Mouse (Mus musculus) lung, postnatal 10 days (tissue): ENCODE results near the gene Scn1a.

ENCODE experiments used
- DNase-seq: peaks from one replicate; pipeline ENCODE4 v3.0.0; 2021

Gene Scn1a

GRCm38 (mm10) chr2:66440711-66441110 lies at the start of gene Scn1a:
Gene Scn1a (minus strand): TSS chr2:66440840.
- DNase-seq, result no peak

- DNase-seq, result no peak
Measured at GRCm38 (mm10) chr2:66478395-66478794, 37.8 kb upstream of the Scn1a start.

- peak; percentile 7 for DNase-seq
Measured at GRCm38 (mm10) chr2:66473181-66473822, 32.7 kb upstream of the Scn1a start.

GRCm38 (mm10) chr2:66465484-66465883 lies 24.8 kb upstream of the Scn1a start:
- DNase-seq, result no peak

- no peak for DNase-seq
Measured at GRCm38 (mm10) chr2:66464874-66465458, 24.3 kb upstream of the Scn1a start.

GRCm38 (mm10) chr2:66463916-66464315 lies 23.3 kb upstream of the Scn1a start:
- DNase-seq, result no peak

- no peak for DNase-seq
Measured at GRCm38 (mm10) chr2:66462458-66462857, 21.8 kb upstream of the Scn1a start.

GRCm38 (mm10) chr2:66439764-66440471 lies 722 bp downstream of the Scn1a start:
- no peak for DNase-seq

- DNase-seq, result no peak
Measured at GRCm38 (mm10) chr2:66436286-66436685, 4.4 kb downstream of the Scn1a start.

- DNase-seq, result peak; percentile 54
Measured at GRCm38 (mm10) chr2:66409740-66410290, 30.8 kb downstream of the Scn1a start.

- peak; percentile 6 for DNase-seq
Measured at GRCm38 (mm10) chr2:66408899-66409739, 31.5 kb downstream of the Scn1a start.

GRCm38 (mm10) chr2:66408456-66408855 lies 32.2 kb downstream of the Scn1a start:
- DNase-seq, result no peak

- no peak for DNase-seq
Measured at GRCm38 (mm10) chr2:66392586-66392985, 48.1 kb downstream of the Scn1a start.

GRCm38 (mm10) chr2:66367957-66368356 lies 72.7 kb downstream of the Scn1a start:
- DNase-seq, result no peak

- no peak for DNase-seq
Measured at GRCm38 (mm10) chr2:66350590-66350989, 90.0 kb downstream of the Scn1a start.

GRCm38 (mm10) chr2:66346622-66347021 lies 94.0 kb downstream of the Scn1a start:
- no peak for DNase-seq

- no peak for DNase-seq
Measured at GRCm38 (mm10) chr2:66346181-66346580, 94.5 kb downstream of the Scn1a start.

GRCm38 (mm10) chr2:66337406-66337805 lies 103.2 kb downstream of the Scn1a start:
- DNase-seq, result no peak

GRCm38 (mm10) chr2:66336396-66336795 lies 104.2 kb downstream of the Scn1a start:
- DNase-seq, result no peak

GRCm38 (mm10) chr2:66272551-66272950 lies 168.1 kb downstream of the Scn1a start:
- no peak for DNase-seq

GRCm38 (mm10) chr2:66256220-66257131 lies 184.2 kb downstream of the Scn1a start, which contains the start of gene Ttc21b:
Gene Ttc21b (minus strand): TSS chr2:66256617.
- peak; percentile 98 for DNase-seq

GRCm38 (mm10) chr2:66244013-66244412 lies 196.6 kb downstream of the Scn1a start:
- no peak for DNase-seq
